Mouse (Mus musculus): Measurements from ENCODE around the gene Gm45753. TPM values are rescaled to one million over a fixed set of nuclear protein-coding genes. Genes with fewer than 3 reads are reported as not detected.

Gm45753 gene
- 2.0 TPM for polyA plus RNA-seq (2014; fragmentation: Illumina TruSeq; extraction: RNeasy Lipid Tissue Mini Kit (QIAGEN cat#74804); ENCODE audit: low read depth, low replicate concordance)

GRCm38 (mm10) chr8:45308366-45308765, at the start of gene Gm45753:
Gene Gm45753, minus strand, starts transcription at chr8:45308466.

GRCm38 (mm10) chr8:45332685-45333409, 24.6 kb upstream of the Gm45753 start, which contains the start of gene Cyp4v3:
Gene Cyp4v3, minus strand, starts transcription at chr8:45333216.

GRCm38 (mm10) chr8:45294687-45295086, 13.6 kb downstream of the Gm45753 start, which contains the start of gene Klkb1:
Gene Klkb1, minus strand, starts transcription at chr8:45294859.

DNA sequence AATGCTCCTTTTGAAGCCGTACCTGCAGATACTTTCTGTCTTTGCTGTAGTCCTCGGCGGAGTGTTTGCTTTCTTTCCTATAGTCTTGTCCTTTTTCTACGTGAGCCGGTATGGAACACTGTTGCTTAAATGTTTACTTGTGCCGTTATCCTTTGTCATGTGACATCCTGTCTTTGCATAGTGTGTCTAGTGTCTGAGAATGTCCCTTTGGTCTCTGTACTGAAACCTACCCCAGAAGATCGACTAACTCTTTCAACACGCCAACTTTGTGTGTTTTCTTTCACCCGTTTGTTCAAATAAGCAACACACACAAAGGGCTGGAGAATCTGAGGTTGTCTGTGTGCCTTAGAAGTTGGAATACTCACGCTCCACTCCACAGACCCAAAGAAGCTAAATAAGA, 46.3 kb downstream of the Gm45753 start, which contains the start of gene F11:
F11 (minus strand) TSS at position 112 of the 400 bp plus-strand sequence.

Other genes starting within 250 kb of the Gm45753 start
- gene Mtnr1a, start 239.3 kb downstream of the Gm45753 start, polyA plus RNA-seq (2014; fragmentation: Illumina TruSeq; extraction: RNeasy Lipid Tissue Mini Kit (QIAGEN cat#74804); ENCODE audit: low read depth, low replicate concordance) = 3.2 TPM
- gene F11, start 46.4 kb downstream of the Gm45753 start, polyA plus RNA-seq (2014; fragmentation: Illumina TruSeq; extraction: RNeasy Lipid Tissue Mini Kit (QIAGEN cat#74804); ENCODE audit: low read depth, low replicate concordance) = 2.6 TPM
- gene Klkb1, start 13.6 kb downstream of the Gm45753 start, polyA plus RNA-seq (2014; fragmentation: Illumina TruSeq; extraction: RNeasy Lipid Tissue Mini Kit (QIAGEN cat#74804); ENCODE audit: low read depth, low replicate concordance) = 5.6 TPM
- gene Cyp4v3, start 24.8 kb upstream of the Gm45753 start, polyA plus RNA-seq (2014; fragmentation: Illumina TruSeq; extraction: RNeasy Lipid Tissue Mini Kit (QIAGEN cat#74804); ENCODE audit: low read depth, low replicate concordance) = 1.8 TPM
- 0.35 TPM for gene Fam149a, start 73.8 kb upstream of the Gm45753 start, polyA plus RNA-seq (2014; fragmentation: Illumina TruSeq; extraction: RNeasy Lipid Tissue Mini Kit (QIAGEN cat#74804); ENCODE audit: low read depth, low replicate concordance)
- 4.6 TPM for gene Tlr3, start 102.6 kb upstream of the Gm45753 start, polyA plus RNA-seq (2014; fragmentation: Illumina TruSeq; extraction: RNeasy Lipid Tissue Mini Kit (QIAGEN cat#74804); ENCODE audit: low read depth, low replicate concordance)
- 10.5 TPM for gene Sorbs2, start 199.3 kb upstream of the Gm45753 start, polyA plus RNA-seq (2014; fragmentation: Illumina TruSeq; extraction: RNeasy Lipid Tissue Mini Kit (QIAGEN cat#74804); ENCODE audit: low read depth, low replicate concordance)